ENCODE assay signal across 10 mouse cellular contexts in the genomic region with DNA sequence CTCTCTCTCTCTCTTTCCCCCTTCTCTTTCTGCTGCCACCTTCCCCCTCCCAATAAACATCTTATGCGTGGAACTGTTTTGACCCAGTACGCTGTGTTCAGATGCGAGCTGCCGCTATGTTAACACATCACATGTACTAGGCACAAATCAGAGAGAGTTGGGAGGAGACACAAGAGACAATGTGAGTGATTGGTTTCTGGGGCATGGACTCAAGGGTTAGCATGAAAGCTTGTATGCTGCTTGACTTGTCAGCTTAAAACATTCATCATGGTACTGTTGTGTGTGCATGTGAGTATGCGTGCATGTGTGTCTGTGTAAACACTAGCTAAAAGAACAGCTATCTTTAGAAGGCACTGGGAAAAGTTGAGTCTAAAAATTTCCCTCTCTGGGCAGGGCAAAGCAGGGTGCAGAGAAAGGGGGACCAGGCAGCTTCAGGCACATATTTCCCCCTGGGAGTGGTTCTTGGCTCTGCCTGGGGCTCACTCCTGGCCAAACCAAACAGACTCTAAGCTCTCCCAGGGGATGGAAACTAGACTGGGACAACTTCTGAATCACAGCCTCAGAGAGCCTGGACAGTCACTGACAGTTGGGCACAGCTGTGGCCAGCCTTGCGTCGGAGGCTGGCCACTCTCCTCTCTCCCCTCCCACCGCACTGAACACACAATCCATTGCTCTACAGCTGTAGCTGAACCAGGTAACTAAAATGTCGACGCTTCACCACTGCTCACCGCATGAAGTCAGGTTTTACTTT. TPM values are rescaled to one million over a fixed set of nuclear protein-coding genes. Genes with fewer than 3 reads are reported as not detected.
DNase-seq lines count a peak whose midpoint lies in the region; ATAC-seq and TF ChIP-seq lines count a peak whose summit lies in the region.
"Had no signal": no experiment of that assay in that cellular context is flagged by ENCODE, and none has a peak within 500 bp of the region (broad histone marks: within the 10 kb centered on the region; RNA-seq: fewer than 3 reads in every experiment).

No protein-coding gene starts in this region.

- H3K27me3 ChIP-seq in stomach, embryonic 16.5 days (ENCODE audit: control insufficient read depth, insufficient read depth, low read length) = no peaks in the 10 kb centered on the region

- intact Hi-C loops in heart, postnatal 10 days (cut with DNase I) = no loop called here
- intact Hi-C loops in left cerebral cortex, postnatal 14 days (cut with DNase I) = no loop called here

- no peak for DNase-seq in lung, adult 2 months
- no peak for DNase-seq in lung, adult 18-20 months
- peak; percentile 66 to 73 for DNase-seq in heart, postnatal 10 days
- DNase-seq in kidney, postnatal 10 days = peak; percentile 79
- no peak for DNase-seq in left cerebral cortex, postnatal 14 days (ENCODE audit: low spot score in 2 of 2)
- no peak for DNase-seq in ovary, postnatal 36 days (ENCODE audit: low spot score)
- DNase-seq: embryo, embryonic 11 days had no signal

- H3K36me3 ChIP-seq in stomach, embryonic 16.5 days (ENCODE audit: control insufficient read depth, insufficient read depth, low read length) = peaks cover 15% of the 10 kb centered on the region

- H3K27ac ChIP-seq in stomach, embryonic 16.5 days (ENCODE audit: low read length) = peak overlapping the region; percentile 77

- ATAC-seq in stomach, embryonic 16.5 days (ENCODE audit: insufficient read depth, low FRiP score) = peak; percentile 64
- no peak for ATAC-seq in CD4-positive, CD25-positive, alpha-beta regulatory T cell, adult 4 months

- H3K4me1 ChIP-seq in lung, adult 2 months (ENCODE audit: control insufficient read depth, insufficient read depth, low read length) = peaks cover 15% of the 10 kb centered on the region
- H3K4me1 ChIP-seq in stomach, embryonic 16.5 days (ENCODE audit: control insufficient read depth, insufficient read depth, low read length) = peaks cover 27% of the 10 kb centered on the region

- H3K4me2 ChIP-seq in stomach, embryonic 16.5 days (ENCODE audit: low read depth, low read length) = no peak overlapping the region

- H3K4me3 ChIP-seq in lung, adult 2 months (replicated peaks; ENCODE audit: extremely low read depth, low read depth, low read length) = no peak overlapping the region
- no peak overlapping the region for H3K4me3 ChIP-seq in stomach, embryonic 16.5 days (replicated peaks; ENCODE audit: low read length)

- WGBS in lung, adult 2 months = 55% methylated on average over 11 of the region's 11 CpGs
- WGBS in stomach, embryonic 16.5 days = 47% methylated on average over 11 of the region's 11 CpGs

- H3K9ac ChIP-seq in stomach, embryonic 16.5 days (ENCODE audit: low read length) = no peak overlapping the region; the same call in 1 of the 2 replicates

- TF ChIP-seq CTCF in lung, adult 2 months (IDR thresholded peaks at IDR 0.05; ENCODE audit: insufficient read depth, low read length) = no peak

- 0 out of 2 replicates have a peak, but pooled peaks have one; percentile 12 for TF ChIP-seq POLR2A in lung, adult 2 months (IDR thresholded peaks at IDR 0.05; ENCODE audit: borderline replicate concordance, extremely low read depth, low read depth, low read length)

- no peaks in the 10 kb centered on the region for H3K9me3 ChIP-seq in stomach, embryonic 16.5 days (replicated peaks; ENCODE audit: control insufficient read depth, low read length)

RNA-seq across cellular contexts. Expression of gene Gsto2, which starts 26.4 kb away (rescaled TPM):
- polyA plus RNA-seq in lung, adult 2 months (2012; rRNA removed) = 1.1 and 1.5 TPM in 2 replicates
- total RNA-seq in heart, postnatal 10 days (2021) = 1 to 10 TPM; 1.8 to 2.6 TPM
- 2.0 and 2.6 TPM in 2 replicates for polyA plus RNA-seq in stomach, embryonic 16.5 days (2015; fragmentation: Nextera tagmentation; extraction: Ambion mirVana)
- polyA plus RNA-seq in CD4-positive, CD25-positive, alpha-beta regulatory T cell, adult 4 months (2017; shearing (Covaris generic)) = under 1 TPM in 1 of 2 experiments, not detected in 1; 0.95 TPM
- 1 to 10 TPM; 1.4 to 1.7 TPM for total RNA-seq in left cerebral cortex, postnatal 14 days (2021)

RNA-seq across cellular contexts. Expression of gene Cfap43, which starts 27.4 kb away (rescaled TPM):
- 7.0 and 7.1 TPM in 2 replicates for polyA plus RNA-seq in lung, adult 2 months (2012; rRNA removed)
- total RNA-seq in heart, postnatal 10 days (2021) = under 1 TPM in 1 of 2 experiments, not detected in 1; 0.24 TPM
- polyA plus RNA-seq in stomach, embryonic 16.5 days (2015; fragmentation: Nextera tagmentation; extraction: Ambion mirVana) = 1.1 TPM in 2 replicates
- polyA plus RNA-seq in CD4-positive, CD25-positive, alpha-beta regulatory T cell, adult 4 months (2017; shearing (Covaris generic)) = under 1 TPM; 0.10 to 0.75 TPM
- 1 to 10 TPM in 1 of 2 experiments, under 1 TPM in 1; 0.34 to 1.2 TPM for total RNA-seq in left cerebral cortex, postnatal 14 days (2021)

RNA-seq across cellular contexts. Expression of gene Itprip, which starts 27.4 kb away (rescaled TPM):
- 17.8 and 22.0 TPM in 2 replicates for polyA plus RNA-seq in lung, adult 2 months (2012; rRNA removed)
- total RNA-seq in heart, postnatal 10 days (2021) = 10 to 100 TPM; 11.1 to 13.3 TPM
- polyA plus RNA-seq in stomach, embryonic 16.5 days (2015; fragmentation: Nextera tagmentation; extraction: Ambion mirVana) = 18.7 and 20.1 TPM in 2 replicates
- polyA plus RNA-seq in CD4-positive, CD25-positive, alpha-beta regulatory T cell, adult 4 months (2017; shearing (Covaris generic)) = 10 to 100 TPM; 10.5 to 12.7 TPM
- total RNA-seq in left cerebral cortex, postnatal 14 days (2021) = 1 to 10 TPM in 1 of 2 experiments, under 1 TPM in 1; 0.94 to 1.1 TPM

RNA-seq across cellular contexts. Expression of gene Gsto1, which starts 37.0 kb away (rescaled TPM):
- polyA plus RNA-seq in lung, adult 2 months (2012; rRNA removed) = 101 and 155 TPM in 2 replicates
- 100 to 1,000 TPM; 106 to 117 TPM for total RNA-seq in heart, postnatal 10 days (2021)
- 2,215 and 3,106 TPM in 2 replicates for polyA plus RNA-seq in stomach, embryonic 16.5 days (2015; fragmentation: Nextera tagmentation; extraction: Ambion mirVana)
- 10 to 100 TPM; 32.4 to 36.4 TPM for polyA plus RNA-seq in CD4-positive, CD25-positive, alpha-beta regulatory T cell, adult 4 months (2017; shearing (Covaris generic))
- 10 to 100 TPM; 58.1 to 62.5 TPM for total RNA-seq in left cerebral cortex, postnatal 14 days (2021)

RNA-seq across cellular contexts. Expression of gene Cfap58, which starts 45.7 kb away (rescaled TPM):
- polyA plus RNA-seq in lung, adult 2 months (2012; rRNA removed) = 0.38 and 0.92 TPM in 2 replicates
- 1 to 10 TPM; 2.7 to 2.8 TPM for total RNA-seq in heart, postnatal 10 days (2021)
- 0.04 TPM in 1 of 2 replicates, not detected in the other for polyA plus RNA-seq in stomach, embryonic 16.5 days (2015; fragmentation: Nextera tagmentation; extraction: Ambion mirVana)
- polyA plus RNA-seq in CD4-positive, CD25-positive, alpha-beta regulatory T cell, adult 4 months (2017; shearing (Covaris generic)) = not detected
- under 1 TPM; 0.24 to 0.55 TPM for total RNA-seq in left cerebral cortex, postnatal 14 days (2021)
- total RNA-seq: megakaryocyte-erythroid progenitor cell, adult 5-6 weeks had no signal

Comparison
In these comparisons a context has a peak if more than half of its experiments do, and no peak if none do; other contexts are left out.
1. DNase-seq: peak in heart, postnatal 10 days (2 of 2) and kidney, postnatal 10 days (single experiment); none in lung, adult 2 months (single experiment), lung, adult 18-20 months (0 of 2), left cerebral cortex, postnatal 14 days (0 of 2) and ovary, postnatal 36 days (single experiment).